Mouse (Mus musculus): Measurements from ENCODE around the gene Iqgap3. TPM values are rescaled to one million over a fixed set of nuclear protein-coding genes. Genes with fewer than 3 reads are reported as not detected.

The Iqgap3 gene
- polyA plus RNA-seq, 1 experiment from 2014 or later: 19.5 TPM

DNA sequence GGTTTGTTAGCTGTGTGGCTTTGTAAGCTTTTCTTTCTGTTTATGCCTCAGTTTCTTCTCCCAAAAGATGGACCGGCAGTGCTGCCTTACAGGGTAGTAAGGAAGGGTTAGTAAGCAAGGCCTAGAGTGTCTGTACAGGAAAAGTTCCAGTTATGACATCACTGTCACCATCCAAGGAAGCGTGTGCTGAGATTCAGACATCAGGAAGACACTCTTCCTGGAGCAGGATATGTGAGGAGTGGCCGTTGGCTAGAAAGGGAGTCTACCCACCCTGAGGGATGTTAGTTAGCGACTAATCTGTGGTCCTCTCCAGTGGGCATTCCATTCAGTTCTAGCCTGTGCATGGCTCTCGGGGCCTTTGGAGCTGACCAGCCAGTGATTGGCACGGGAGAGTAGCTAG lies 20.4 kb downstream of the Iqgap3 start:
- DNase-seq (ENCODE audit: low spot score): no peak
- H3K27me3 ChIP-seq (ENCODE audit: insufficient read depth, poor library complexity, severe bottlenecking): no peaks in the 10 kb centered on the region
- H3K27ac ChIP-seq: no peak overlapping the region
- no peak overlapping the region for H3K4me3 ChIP-seq
- WGBS: 91% methylated on average over 6 of the region's 6 CpGs
- no peaks in the 10 kb centered on the region for H3K9me3 ChIP-seq
- H3K4me1 ChIP-seq (replicated peaks): no peaks in the 10 kb centered on the region
- H3K36me3 ChIP-seq: peaks cover 94% of the 10 kb centered on the region

DNA sequence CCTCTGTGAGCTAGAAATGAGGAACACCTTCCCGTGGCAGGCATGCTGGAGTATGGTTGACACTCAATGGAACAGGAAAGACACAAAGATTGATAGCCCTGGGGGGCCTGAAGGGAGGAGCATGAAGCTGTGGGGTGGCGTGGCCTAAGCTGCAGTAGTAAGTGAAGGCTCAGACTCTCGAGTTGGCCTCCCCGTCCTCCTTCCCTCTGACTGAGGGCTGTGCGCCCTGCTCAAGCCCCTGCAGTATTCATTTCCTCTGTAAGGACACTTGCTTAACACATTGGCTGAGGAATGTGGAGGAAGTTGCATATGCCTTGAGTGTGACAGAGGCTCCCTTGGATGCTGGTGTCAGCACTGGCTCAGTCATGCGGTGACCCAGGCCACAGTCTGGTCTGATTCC lies 20.8 kb downstream of the Iqgap3 start:
- Histone ChIP-seq H3K9me3 (no peaks in the 10 kb centered on the region), H3K4me3 (no peak overlapping the region), H3K36me3 (peaks cover 94% of the 10 kb centered on the region), H3K4me1 (replicated peaks) (no peaks in the 10 kb centered on the region), H3K27ac (no peak overlapping the region), H3K27me3 (ENCODE audit: insufficient read depth, poor library complexity, severe bottlenecking) (no peaks in the 10 kb centered on the region)
- WGBS: 82% methylated on average over 6 of the region's 6 CpGs
- no peak for DNase-seq (ENCODE audit: low spot score)

DNA sequence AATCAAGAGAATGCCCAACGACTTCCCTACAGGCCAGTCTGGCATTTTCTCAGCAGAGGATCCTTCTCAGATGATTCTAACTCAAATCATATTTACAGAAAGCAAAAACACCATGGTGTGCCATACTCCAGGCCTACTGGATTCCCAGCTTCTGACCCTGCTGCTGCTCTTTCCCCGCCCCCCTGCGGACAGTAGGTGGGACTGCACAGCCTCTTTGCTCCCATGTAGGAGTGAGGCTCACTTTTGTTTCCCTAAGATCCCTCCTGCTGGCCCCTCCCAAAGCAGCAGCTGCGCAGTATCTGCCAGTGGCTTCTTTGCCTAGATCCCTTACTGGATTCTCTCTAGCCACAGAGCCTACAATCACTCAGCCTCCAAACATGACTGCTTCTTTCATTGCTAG lies 24.4 kb downstream of the Iqgap3 start:
- no peak for DNase-seq (ENCODE audit: low spot score)
- Histone ChIP-seq H3K9me3 (no peaks in the 10 kb centered on the region), H3K4me1 (replicated peaks) (no peaks in the 10 kb centered on the region), H3K36me3 (peaks cover 98% of the 10 kb centered on the region), H3K27me3 (ENCODE audit: insufficient read depth, poor library complexity, severe bottlenecking) (no peaks in the 10 kb centered on the region), H3K4me3 (no peak overlapping the region), H3K27ac (no peak overlapping the region)
- WGBS: 79% methylated on average over 4 of the region's 4 CpGs

DNA sequence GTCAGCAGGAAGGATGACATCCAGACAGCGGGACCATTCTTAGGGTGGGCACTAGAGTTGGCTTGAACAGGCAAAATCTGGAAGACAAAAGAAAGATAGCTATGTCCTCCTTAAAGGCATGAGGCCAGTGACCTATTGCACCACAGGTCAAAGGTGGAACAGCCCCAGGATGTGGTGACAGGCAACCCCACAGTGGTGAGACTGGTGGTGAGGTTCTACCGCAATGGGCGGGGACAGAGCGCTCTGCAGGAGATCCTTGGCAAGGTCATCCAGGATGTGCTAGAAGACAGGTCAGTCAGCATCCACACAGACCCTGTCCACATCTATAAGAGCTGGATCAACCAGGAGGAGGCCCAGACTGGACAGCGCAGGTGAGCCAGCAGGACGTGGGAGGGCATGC lies 27.4 kb downstream of the Iqgap3 start:
- Histone ChIP-seq H3K9me3 (no peaks in the 10 kb centered on the region), H3K4me1 (replicated peaks) (no peaks in the 10 kb centered on the region), H3K27me3 (ENCODE audit: insufficient read depth, poor library complexity, severe bottlenecking) (no peaks in the 10 kb centered on the region), H3K27ac (no peak overlapping the region), H3K36me3 (peaks cover 98% of the 10 kb centered on the region), H3K4me3 (no peak overlapping the region)
- DNase-seq (ENCODE audit: low spot score): no peak
- 94% methylated on average over 6 of the region's 6 CpGs for WGBS

DNA sequence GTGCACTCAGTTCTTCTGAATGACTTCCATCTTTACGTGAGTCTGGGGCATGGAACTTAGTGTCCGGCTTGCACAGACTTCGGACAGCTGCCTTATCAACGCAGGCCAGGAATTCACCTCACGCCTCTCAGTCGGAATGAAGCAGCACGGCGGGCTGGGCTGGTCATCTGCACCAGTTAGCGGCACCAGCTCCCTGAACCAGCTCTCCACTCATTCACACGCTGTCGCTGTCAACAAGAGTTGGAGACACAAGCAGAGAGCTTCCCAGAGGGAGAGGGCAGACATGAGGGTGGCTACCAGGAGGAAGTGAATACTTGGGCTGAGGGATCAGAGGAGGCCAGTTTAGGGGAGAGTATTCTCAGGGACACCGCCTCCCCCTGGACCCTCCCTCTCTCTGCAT lies 32.6 kb downstream of the Iqgap3 start:
- DNase-seq (ENCODE audit: low spot score): no peak
- Histone ChIP-seq H3K27ac (no peak overlapping the region), H3K4me1 (replicated peaks) (no peaks in the 10 kb centered on the region), H3K36me3 (peaks cover 99% of the 10 kb centered on the region), H3K4me3 (no peak overlapping the region), H3K9me3 (no peaks in the 10 kb centered on the region), H3K27me3 (ENCODE audit: insufficient read depth, poor library complexity, severe bottlenecking) (no peaks in the 10 kb centered on the region)
- WGBS: 94% methylated on average over 12 of the region's 12 CpGs

DNA sequence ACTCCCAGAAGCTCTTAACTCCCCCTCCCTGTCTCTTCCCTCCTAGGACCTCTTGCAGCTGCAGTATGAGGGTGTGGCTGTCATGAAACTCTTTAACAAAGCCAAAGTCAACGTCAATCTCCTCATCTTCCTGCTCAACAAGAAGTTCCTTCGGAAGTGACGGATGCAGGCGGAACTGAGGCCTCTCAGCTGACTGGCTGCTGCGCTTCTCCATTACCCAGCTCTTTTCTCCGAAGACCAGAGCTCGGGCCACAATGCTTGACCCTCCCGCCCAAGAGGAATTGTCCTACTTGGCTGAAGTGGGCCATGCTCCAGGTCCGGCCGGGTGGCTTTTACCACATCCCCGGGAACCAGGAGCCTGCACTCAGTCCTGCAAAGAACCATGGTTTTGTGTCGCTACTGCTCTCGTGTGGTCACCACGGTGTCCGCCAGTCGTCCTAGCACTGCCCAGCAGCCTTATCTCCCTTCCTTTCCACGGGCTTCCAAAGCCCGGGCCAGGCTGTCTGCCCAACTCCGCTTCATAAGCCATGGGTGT lies 38.4 kb downstream of the Iqgap3 start:
- Histone ChIP-seq H3K36me3 (peaks cover 59% of the 10 kb centered on the region), H3K27me3 (ENCODE audit: insufficient read depth, poor library complexity, severe bottlenecking) (no peaks in the 10 kb centered on the region), H3K9me3 (no peaks in the 10 kb centered on the region), H3K27ac (no peak overlapping the region), H3K4me1 (replicated peaks) (0 out of 2 replicates have a peak, but pooled peaks cover 4% of the 10 kb centered on the region), H3K4me3 (no peak overlapping the region)
- 90% methylated on average over 19 of the region's 19 CpGs for WGBS
- DNase-seq (ENCODE audit: low spot score): no peak

DNA sequence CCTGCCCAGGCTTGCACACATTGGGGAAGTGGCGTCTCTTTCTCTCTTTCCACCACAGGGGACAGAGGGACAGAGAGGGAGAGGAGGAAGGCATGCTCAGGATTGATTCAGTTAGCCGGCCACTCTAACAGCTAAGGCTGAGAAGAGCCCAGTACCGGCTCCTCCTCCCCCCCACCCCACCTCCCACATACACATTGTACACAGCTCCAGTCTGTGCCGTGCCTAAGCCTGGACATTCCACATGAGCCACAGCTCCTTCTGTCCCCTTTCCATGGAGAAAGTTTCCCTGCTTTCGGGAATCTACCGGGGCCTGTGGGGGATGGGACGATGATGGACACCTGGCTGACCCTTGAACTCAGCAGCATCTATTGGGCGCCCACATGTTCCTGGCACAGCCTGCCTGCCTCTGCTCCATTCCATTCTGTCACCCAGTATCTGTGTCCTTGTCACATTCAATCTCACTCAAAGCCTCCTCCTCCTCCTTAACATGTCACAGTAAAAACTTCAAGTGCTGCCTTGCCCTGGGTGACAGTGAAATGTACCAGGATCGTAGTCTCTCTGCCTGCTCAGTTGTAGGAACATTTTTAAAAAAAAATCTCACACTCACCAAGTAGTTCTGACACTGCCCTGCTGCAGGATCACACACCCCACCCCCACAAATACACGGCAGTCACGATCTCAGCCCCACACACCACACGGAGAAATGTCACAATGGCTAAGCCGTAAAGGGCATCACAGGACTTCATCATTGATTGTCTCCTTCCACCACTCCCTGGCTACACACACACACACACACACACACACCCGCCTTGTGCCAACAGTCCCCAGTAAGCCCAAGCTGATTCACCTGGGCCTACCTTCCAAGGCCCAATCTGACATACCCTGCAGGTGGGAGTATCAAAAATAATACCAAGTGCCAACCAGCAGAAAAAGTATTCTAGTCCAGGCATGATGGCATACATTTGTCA lies 39.7 kb downstream of the Iqgap3 start:
- Histone ChIP-seq H3K4me1 (replicated peaks) (0 out of 2 replicates have a peak, but pooled peaks cover 4% of the 10 kb centered on the region), H3K9me3 (no peaks in the 10 kb centered on the region), H3K36me3 (peaks cover 48% of the 10 kb centered on the region), H3K27ac (no peak overlapping the region), H3K4me3 (no peak overlapping the region), H3K27me3 (ENCODE audit: insufficient read depth, poor library complexity, severe bottlenecking) (no peaks in the 10 kb centered on the region)
- 77% methylated on average over 14 of the region's 14 CpGs for WGBS
- DNase-seq (ENCODE audit: low spot score): no peak

DNA sequence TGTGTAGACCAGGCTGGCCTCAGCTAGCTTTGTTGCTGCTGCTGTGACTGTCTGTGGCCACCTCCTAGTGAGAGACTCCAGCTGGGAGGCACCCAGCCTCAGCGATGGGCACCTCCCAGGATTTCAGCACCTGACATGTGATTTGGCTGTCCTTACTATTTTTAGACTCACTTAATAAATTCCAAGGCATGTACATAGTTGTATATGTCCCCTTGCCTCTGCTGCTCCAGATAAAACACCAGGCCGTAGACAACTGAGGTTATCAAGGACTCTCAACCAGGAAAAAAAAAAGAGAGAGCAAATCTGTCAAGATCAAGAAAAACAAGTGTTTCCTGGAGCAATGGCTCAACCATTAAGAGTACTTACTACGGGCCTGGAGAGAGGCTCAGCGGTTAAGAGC lies 43.4 kb downstream of the Iqgap3 start:
- no peaks in the 10 kb centered on the region for H3K27me3 ChIP-seq (ENCODE audit: insufficient read depth, poor library complexity, severe bottlenecking)
- H3K36me3 ChIP-seq: peaks cover 10% of the 10 kb centered on the region
- DNase-seq (ENCODE audit: low spot score): no peak
- no peaks in the 10 kb centered on the region for H3K9me3 ChIP-seq
- no peak overlapping the region for H3K4me3 ChIP-seq
- 81% methylated on average over 4 of the region's 4 CpGs for WGBS
- H3K4me1 ChIP-seq (replicated peaks): 0 out of 2 replicates have a peak, but pooled peaks cover 4% of the 10 kb centered on the region
- no peak overlapping the region for H3K27ac ChIP-seq

DNA sequence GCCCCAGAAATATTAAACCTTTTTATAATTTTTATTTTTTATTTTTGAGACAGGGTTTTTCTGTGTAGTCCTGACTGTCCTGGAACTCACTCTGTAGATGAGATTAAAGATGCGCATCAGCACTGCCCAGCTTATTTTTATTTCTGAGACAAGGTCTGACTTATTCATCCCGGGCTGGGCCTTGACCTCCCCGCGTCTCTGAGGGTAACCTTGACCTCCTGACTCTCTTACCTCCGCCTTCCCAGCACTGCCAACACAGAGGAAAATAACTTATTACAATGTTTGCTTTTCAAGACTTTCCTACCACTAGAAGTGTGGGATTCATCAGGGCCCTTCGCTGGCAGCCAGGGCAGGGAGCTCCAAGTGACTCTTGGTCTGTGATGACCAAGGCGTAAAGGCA lies 44.4 kb downstream of the Iqgap3 start:
- H3K4me1 ChIP-seq (replicated peaks): 0 out of 2 replicates have a peak, but pooled peaks cover under 1% of the 10 kb centered on the region
- WGBS: 81% methylated on average over 7 of the region's 7 CpGs

DNA sequence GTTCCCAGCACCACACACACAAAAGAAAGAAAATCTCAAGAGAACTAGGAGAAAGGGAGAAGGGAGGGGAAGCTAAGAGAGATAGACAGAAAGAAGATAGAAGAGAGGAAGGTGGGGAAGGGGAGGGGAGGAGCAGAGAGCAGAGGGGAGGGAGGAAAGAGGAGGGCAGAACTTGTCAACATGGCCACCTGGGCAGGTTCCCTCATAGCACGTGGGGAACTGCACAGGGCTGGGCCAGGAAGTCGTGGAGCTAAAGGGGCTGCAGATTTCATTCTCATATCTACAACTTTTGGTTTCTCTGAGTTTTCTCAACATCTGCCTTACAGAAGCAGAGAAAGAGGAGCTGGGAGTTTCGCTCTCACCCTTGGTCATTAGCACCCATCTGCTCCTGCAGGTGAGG lies 45.9 kb downstream of the Iqgap3 start:
- H3K36me3 ChIP-seq: no peaks in the 10 kb centered on the region
- H3K27ac ChIP-seq: no peak overlapping the region
- H3K4me3 ChIP-seq: no peak overlapping the region
- no peaks in the 10 kb centered on the region for H3K9me3 ChIP-seq
- no peaks in the 10 kb centered on the region for H3K4me1 ChIP-seq (replicated peaks)
- no peak for DNase-seq (ENCODE audit: low spot score)
- 67% methylated on average over 3 of the region's 3 CpGs for WGBS
- no peaks in the 10 kb centered on the region for H3K27me3 ChIP-seq (ENCODE audit: insufficient read depth, poor library complexity, severe bottlenecking)

More for the DNA sequence above, 44.4 kb downstream of the Iqgap3 start:
- Histone ChIP-seq H3K27ac (no peak overlapping the region), H3K4me3 (no peak overlapping the region), H3K9me3 (no peaks in the 10 kb centered on the region), H3K36me3 (peaks cover under 1% of the 10 kb centered on the region; the same call in 1 of the 2 replicates), H3K27me3 (ENCODE audit: insufficient read depth, poor library complexity, severe bottlenecking) (no peaks in the 10 kb centered on the region)
- no peak for DNase-seq (ENCODE audit: low spot score)

DNA sequence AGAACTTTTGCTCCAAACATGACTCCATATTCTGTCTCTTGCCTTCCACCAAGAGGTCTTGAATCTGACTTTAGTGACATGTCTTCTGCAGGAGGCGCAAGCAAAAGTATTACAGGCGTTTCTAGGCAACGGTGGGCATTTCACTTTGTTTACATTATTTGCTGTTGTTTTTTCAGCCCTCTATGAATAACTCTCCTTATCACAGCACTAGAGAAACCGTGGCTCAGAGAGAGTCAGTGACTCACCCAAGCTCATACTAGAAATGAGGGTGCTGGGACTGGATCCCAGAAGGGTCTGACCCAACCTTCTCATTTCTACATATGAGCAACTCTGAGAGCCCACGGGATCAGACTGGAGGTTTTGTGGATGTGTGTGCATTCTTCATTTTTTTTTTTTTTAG lies 46.3 kb downstream of the Iqgap3 start:
- no peaks in the 10 kb centered on the region for H3K9me3 ChIP-seq
- no peaks in the 10 kb centered on the region for H3K27me3 ChIP-seq (ENCODE audit: insufficient read depth, poor library complexity, severe bottlenecking)
- H3K4me3 ChIP-seq: no peak overlapping the region
- H3K27ac ChIP-seq: no peak overlapping the region
- H3K4me1 ChIP-seq (replicated peaks): 0 out of 2 replicates have a peak, but pooled peaks cover under 1% of the 10 kb centered on the region
- WGBS: 88% methylated on average over 5 of the region's 5 CpGs
- H3K36me3 ChIP-seq: no peaks in the 10 kb centered on the region
- DNase-seq (ENCODE audit: low spot score): no peak

DNA sequence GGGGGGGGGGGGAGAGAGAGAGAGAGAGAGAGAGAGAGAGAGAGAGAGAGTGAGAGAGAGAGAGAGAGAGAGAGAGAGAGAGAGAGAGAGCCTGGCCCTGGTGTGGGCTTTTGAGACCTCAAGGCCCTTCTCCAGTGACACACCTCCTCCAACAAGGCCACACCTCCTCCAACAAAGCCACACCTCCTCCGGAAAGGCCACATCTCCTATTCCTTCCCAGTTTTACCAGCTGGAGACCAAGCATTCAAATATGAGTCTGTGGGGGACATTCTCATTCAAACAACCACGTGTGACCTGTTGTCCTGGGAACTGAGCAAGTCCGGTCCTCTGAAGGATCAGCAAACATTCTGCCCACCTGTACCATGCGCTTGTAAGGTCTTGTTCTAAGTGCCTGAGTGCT lies 47.2 kb downstream of the Iqgap3 start:
- no peaks in the 10 kb centered on the region for H3K36me3 ChIP-seq
- no peaks in the 10 kb centered on the region for H3K27me3 ChIP-seq (ENCODE audit: insufficient read depth, poor library complexity, severe bottlenecking)
- H3K4me1 ChIP-seq (replicated peaks): peaks cover 8% of the 10 kb centered on the region; the same call in 1 of the 2 replicates
- WGBS: 55% methylated on average over 4 of the region's 4 CpGs
- H3K9me3 ChIP-seq: no peaks in the 10 kb centered on the region
- no peak overlapping the region for H3K27ac ChIP-seq
- no peak overlapping the region for H3K4me3 ChIP-seq
- no peak for DNase-seq (ENCODE audit: low spot score)

DNA sequence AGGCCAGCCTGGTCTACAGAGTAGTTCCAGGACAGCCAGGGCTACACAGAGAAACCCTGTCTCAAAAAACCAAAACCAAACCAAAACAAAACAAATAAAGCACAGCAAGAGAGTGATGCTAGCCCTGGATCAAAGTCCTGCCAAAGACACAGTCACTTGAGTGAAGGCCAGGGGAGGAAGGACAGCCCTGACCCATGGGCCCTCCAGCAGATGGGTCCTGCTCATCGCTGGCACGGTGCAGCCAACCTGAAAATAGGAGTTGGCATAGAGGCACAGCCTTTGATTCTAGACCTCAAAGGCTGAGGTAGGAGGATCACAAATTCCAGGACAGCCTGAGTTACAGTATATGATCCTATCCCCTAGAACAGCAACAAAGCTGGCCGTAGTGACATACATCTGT lies 49.3 kb downstream of the Iqgap3 start:
- no peak for DNase-seq (ENCODE audit: low spot score)
- Histone ChIP-seq H3K27me3 (ENCODE audit: insufficient read depth, poor library complexity, severe bottlenecking) (no peaks in the 10 kb centered on the region), H3K27ac (no peak overlapping the region), H3K36me3 (no peaks in the 10 kb centered on the region), H3K4me1 (replicated peaks) (peaks cover 8% of the 10 kb centered on the region; the same call in 1 of the 2 replicates), H3K9me3 (no peaks in the 10 kb centered on the region), H3K4me3 (no peak overlapping the region)
- 94% methylated on average over 3 of the region's 3 CpGs for WGBS

All from hindbrain, embryonic 10.5 days (tissue).